Mouse (Mus musculus): ENCODE measurements at regions not wholly inside any gene's neighbourhood (a gene's known extent, or its start where the extent isn't known, plus 50 kb on each side); places are given as distances from the start of the nearest gene placed in this dataset.

- no peak for DNase-seq
These were observed 349.4 kb upstream of the Fam92a start for GRCm38 (mm10) chr4:12521246-12521645.

DNA sequence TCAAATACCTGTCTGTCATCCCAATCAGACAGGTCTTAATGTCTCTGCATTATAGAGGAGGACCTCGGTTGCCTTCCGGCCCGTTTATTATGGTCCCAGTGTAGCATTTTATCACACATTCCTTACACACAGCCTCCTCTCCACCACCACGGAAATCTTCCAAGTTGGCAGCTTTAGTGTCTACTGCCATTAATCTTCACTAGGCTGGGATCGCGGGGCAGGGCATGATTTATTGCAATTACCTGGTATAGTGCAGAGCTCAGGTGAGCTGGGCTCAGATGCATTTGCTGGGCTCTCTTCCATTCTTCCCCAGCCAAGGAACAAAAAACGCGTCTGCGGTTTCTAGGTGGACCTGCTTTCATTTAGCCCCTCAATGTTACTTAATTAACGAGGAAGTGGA, 344.7 kb upstream of the Fam92a start:
- DNase-seq = no peak

DNA sequence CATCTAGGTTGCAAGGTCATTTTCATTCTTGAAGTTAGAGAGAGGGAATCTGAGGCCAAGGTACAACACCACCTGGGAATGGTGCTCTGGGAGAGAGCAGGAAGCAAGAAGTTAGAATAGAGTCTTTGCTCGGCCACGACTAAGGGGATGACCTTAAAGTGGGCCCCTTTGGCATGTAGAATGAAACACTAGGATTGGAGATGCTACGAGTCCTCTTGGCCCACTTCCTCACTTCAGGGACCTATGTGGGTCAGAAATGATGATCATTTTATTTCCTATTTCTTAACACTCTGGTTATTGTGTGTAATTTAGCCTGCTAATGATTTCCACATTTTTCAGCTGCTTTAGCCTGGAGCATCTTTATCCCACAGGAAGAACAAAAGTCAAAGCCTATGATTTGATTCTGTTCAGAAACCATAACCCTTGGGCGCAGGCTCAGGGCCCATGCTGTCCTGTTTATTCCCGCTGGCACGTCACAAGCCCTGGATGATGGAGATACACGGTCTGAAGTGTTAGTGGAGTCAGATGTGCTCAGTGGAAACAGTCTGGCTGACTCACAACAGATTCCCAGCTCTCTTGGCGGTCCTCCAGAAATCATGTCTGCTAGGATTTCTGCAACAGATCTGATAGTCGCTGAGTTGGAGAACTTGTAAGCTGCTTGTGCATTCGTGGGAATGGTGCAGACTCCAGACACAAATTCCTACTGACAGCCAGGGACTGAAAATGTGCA, 340.0 kb upstream of the Fam92a start:
- peak; percentile 37 for DNase-seq

GRCm38 (mm10) chr4:12506851-12507551, 335.2 kb upstream of the Fam92a start:
- no peak for DNase-seq

GRCm38 (mm10) chr4:12501086-12501485, 329.3 kb upstream of the Fam92a start:
- DNase-seq = no peak

DNA sequence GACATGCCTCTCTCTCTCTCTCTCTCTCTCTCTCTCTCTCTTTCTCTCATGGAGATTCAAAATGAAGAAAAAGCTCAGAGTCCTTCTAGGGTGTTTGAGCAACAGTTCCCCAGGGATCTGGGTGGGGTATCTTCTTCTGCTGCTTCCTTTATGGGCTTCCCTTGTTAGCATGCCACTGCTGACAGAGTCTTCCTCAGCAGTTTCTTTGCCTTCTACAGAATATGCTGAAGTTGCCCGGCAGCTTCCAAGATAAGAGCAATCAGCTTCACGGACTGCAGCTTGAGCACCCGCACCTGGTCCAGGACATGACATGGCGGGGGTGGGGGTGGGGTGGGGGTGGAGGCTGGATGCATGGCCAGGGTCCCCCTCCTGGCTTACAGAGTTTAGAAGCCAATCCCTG, 326.6 kb upstream of the Fam92a start:
- no peak for DNase-seq

- DNase-seq = no peak
These were observed 320.7 kb upstream of the Fam92a start for GRCm38 (mm10) chr4:12492468-12492867.

- DNase-seq = no peak
These were observed 319.5 kb upstream of the Fam92a start for GRCm38 (mm10) chr4:12491306-12491705.

GRCm38 (mm10) chr4:12490066-12490465, 318.3 kb upstream of the Fam92a start:
- DNase-seq = no peak

- no peak for DNase-seq
These were observed 317.5 kb upstream of the Fam92a start for GRCm38 (mm10) chr4:12489358-12489757.

- peak; percentile 20 for DNase-seq
These were observed 309.7 kb upstream of the Fam92a start for GRCm38 (mm10) chr4:12481481-12481880.

DNA sequence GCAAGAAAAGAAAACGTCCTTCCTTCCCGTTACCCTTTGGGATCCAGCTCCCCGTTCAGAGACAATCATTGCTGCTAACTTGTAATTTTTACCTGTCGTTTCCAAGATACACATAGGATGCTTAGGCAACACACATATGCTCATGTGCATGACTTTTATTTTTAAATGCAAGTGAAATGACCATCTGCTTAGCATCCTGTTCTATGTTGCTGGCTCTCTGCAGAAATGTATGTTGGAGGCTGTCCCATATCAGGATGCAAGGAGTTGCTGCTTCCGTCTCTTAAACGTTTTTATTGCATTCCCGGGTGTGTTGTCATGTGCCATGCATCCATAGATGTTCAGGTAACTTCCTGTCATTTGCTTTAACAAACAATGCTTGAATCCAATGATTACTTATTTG, 304.9 kb upstream of the Fam92a start:
- DNase-seq = no peak

GRCm38 (mm10) chr4:12474981-12475568, 303.3 kb upstream of the Fam92a start:
- DNase-seq = no peak

DNA sequence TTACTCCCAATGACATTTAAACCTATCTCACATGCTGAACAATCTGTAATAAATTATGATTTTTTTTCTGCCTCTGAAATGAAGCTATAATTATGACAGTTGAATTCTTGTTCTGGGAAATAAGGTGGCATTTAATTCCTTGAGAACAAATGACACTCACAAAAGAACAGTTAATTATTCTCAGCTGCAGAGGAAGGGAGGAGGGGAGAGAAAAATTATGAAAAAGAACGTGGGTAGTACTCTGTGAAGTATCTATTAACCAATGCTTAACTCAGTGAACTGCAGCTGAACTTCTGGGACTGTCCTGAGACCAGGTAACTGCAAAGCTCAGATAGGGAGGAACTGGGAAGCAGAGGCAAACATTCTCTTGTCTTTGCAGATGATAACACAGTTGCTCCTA, 302.6 kb upstream of the Fam92a start:
- no peak for DNase-seq

GRCm38 (mm10) chr4:12461701-12462100, 289.9 kb upstream of the Fam92a start:
- no peak for DNase-seq

- DNase-seq = no peak
These were observed 289.4 kb upstream of the Fam92a start for GRCm38 (mm10) chr4:12461251-12461650.

- no peak for DNase-seq
These were observed 286.3 kb upstream of the Fam92a start for GRCm38 (mm10) chr4:12457978-12458597.

GRCm38 (mm10) chr4:12452086-12452485, 280.3 kb upstream of the Fam92a start:
- DNase-seq = no peak

DNA sequence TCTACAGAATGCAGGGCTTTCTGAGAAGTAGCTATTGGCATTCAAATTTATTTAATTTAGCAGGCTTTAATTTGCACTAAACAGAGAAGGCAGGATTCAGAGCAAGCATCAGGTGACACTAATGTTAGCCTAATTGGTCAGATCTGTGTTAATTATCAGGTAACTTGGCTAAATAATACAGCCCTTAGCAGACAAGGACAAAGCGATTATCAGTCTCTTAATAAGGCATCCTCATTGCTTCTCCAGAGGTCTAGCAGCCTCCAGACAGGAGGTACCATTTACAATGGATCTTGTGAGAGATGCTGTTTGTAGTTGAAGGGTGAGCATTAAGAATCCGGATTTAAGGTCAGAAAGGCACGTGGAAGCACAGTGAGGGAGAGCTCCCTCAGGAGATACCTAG, 253.7 kb upstream of the Fam92a start:
- DNase-seq = no peak

GRCm38 (mm10) chr4:12421628-12422319, 250.0 kb upstream of the Fam92a start:
- no peak for DNase-seq

GRCm38 (mm10) chr4:12418086-12418485, 246.3 kb upstream of the Fam92a start:
- peak; percentile 10 for DNase-seq

DNA sequence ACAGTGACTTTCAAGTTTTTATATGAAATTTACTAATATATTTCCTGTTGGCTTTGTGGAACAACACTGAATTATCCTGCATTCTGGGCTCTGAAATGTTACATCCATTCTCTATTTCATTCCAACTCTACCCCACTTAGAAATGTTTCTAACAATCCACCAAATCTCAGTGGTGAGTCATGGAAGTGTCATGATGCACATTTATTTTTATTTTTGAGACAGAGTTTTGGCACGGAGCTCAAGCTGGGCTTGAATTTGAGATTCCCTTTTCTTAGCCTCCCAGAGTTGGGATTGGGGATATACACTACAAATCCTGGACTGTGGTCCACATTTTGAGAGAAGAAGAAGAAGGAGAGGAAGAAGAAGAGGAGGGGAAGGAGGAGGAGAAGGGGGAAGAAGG, 223.5 kb upstream of the Fam92a start:
- DNase-seq = no peak
